Mouse (Mus musculus): ENCODE data around the gene Exoc3l2. TPM values are rescaled to one million over a fixed set of nuclear protein-coding genes. Genes with fewer than 3 reads are reported as not detected.

Gene Exoc3l2
- polyA plus RNA-seq, 1 experiment = not detected

DNA sequence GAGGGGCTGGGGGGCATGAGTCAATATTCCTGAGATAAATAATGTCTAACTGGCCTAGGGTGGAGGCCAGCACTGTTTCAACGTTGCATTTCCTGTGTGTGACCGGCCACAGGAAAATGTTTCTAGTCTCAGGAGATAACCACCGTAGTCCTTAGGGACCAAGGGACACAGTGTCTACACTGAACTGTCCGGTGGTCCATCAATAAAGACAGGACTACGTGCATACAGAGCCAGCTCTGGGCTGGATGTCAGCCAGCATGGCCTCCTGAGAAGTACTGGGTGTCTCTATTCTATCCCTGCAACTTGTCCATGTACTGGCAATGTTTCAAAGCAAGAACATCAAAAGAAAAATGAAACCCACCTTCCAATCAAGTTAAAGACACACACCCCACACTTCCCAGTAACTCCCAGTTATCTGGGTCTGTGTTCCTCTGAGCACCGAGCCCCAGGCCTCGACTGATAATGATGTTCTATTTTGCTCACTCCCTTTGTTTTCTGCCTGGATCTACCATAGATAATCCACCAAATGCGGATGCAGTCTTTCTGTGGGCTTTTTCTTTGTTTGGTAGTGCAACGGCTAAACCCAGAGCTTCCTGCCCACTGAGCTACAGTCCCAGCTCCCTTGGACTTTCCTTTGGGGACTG is 21.6 kb upstream of the Exoc3l2 start:
- H3ac ChIP-seq (ENCODE audit: control insufficient read depth, insufficient read length) = no peak overlapping the region
- H3K4me3 ChIP-seq = no peak overlapping the region
- H3K27me3 ChIP-seq (ENCODE audit: control insufficient read depth, insufficient read depth, insufficient read length) = no peaks in the 10 kb centered on the region
- no peak for TF ChIP-seq CEBPB (IDR thresholded peaks at IDR 0.05; ENCODE audit: insufficient read depth, poor library complexity, severe bottlenecking)
- no peak overlapping the region for H3K4me2 ChIP-seq (ENCODE audit: low read depth)
- H3K79me2 ChIP-seq (ENCODE audit: control insufficient read depth, insufficient read depth) = no peaks in the 10 kb centered on the region
- H3K36me3 ChIP-seq (ENCODE audit: control insufficient read depth, insufficient read depth) = peaks cover 11% of the 10 kb centered on the region

DNA sequence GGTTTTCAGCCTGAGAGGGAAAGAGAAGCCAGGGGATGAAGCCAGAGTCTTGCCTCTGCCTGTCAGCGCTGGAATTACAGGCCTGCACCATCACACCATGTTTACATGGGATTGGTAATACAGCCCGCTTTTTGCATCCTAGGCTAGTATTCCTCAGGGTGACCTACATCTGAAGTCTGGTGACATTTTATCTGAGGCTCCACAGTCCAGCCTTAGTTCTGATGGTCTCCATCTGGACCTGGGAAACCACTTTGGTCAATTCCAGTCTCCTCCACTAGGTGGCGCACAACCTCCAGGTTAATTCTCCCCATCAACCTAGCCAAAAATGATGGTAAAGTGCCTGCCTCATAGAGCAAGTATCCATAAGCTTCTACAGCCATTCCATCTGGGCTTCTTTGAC is 19.8 kb upstream of the Exoc3l2 start:
- H3K27me3 ChIP-seq (ENCODE audit: control insufficient read depth, insufficient read depth, insufficient read length) = no peaks in the 10 kb centered on the region
- no peak overlapping the region for H3ac ChIP-seq (ENCODE audit: control insufficient read depth, insufficient read length)
- H3K36me3 ChIP-seq (ENCODE audit: control insufficient read depth, insufficient read depth) = peaks cover 7% of the 10 kb centered on the region
- no peak overlapping the region for H3K4me3 ChIP-seq
- TF ChIP-seq E2F4 (IDR thresholded peaks at IDR 0.05; ENCODE audit: insufficient read depth) = no peak
- no peak overlapping the region for H3K4me2 ChIP-seq (ENCODE audit: low read depth)
- H3K79me2 ChIP-seq (ENCODE audit: control insufficient read depth, insufficient read depth) = no peaks in the 10 kb centered on the region

DNA sequence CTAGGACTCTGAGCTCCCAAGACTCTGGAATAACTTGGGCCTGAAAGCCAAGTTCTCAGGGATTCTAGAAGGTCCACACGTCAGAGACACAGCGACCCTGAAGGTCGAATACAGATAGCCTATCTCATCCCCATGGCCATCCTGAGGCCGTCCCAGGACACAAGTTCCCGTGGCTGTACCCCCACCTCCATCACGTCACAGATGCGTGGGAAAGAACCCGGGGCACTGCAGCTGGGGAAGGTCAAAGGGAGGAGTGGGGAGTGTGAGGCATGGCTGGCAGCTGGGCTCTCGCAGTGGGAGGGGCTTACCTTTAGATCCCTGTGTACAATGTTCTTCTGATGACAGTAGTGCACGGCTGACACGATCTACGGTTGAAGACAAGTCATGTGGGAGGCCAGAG is 18.3 kb upstream of the Exoc3l2 start:
- Histone ChIP-seq H3K27me3 (ENCODE audit: control insufficient read depth, insufficient read depth, insufficient read length) (no peaks in the 10 kb centered on the region), H3K79me2 (ENCODE audit: control insufficient read depth, insufficient read depth) (no peaks in the 10 kb centered on the region), H3ac (ENCODE audit: control insufficient read depth, insufficient read length) (no peak overlapping the region), H3K4me3 (no peak overlapping the region), H3K36me3 (ENCODE audit: control insufficient read depth, insufficient read depth) (peaks cover 7% of the 10 kb centered on the region), H3K4me2 (ENCODE audit: low read depth) (no peak overlapping the region)
- TF ChIP-seq E2F4 (IDR thresholded peaks at IDR 0.05; ENCODE audit: insufficient read depth) = no peak
- no peak for TF ChIP-seq POLR2A (IDR thresholded peaks at IDR 0.05; ENCODE audit: insufficient read length, low read depth)
- TF ChIP-seq REST (IDR thresholded peaks at IDR 0.05; ENCODE audit: insufficient read depth, insufficient read length) = no peak
- TF ChIP-seq MYOD1 (IDR thresholded peaks at IDR 0.05; ENCODE audit: control insufficient read depth in 1 of 3, insufficient read length in 2 of 3, low read depth in 2 of 3) = no peak
- no peak for TF ChIP-seq POLR2AphosphoS2 (IDR thresholded peaks at IDR 0.05; ENCODE audit: insufficient read length, low read depth)
- TF ChIP-seq USF1 (IDR thresholded peaks at IDR 0.05; ENCODE audit: low read depth) = no peak
- TF ChIP-seq MAX (IDR thresholded peaks at IDR 0.05; ENCODE audit: low read depth) = no peak

DNA sequence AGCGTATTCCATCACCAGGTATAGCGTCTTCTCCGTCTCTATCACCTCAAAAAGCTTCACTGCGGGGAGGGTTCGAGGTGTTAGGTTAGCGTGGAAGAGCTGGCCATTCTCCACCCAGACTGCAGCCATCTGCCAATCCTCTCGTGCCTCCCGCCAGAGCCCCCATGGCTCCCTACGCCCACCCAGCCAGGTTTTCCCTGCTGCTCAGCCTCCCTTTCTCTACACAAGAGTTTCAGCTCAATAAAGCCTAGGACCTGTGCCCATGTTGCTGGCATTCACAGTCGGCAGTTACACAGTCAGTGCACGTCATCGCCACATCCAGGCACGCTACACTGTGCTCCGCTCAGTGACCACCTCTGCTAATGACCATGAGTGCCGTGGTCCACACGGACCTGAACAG is 15.4 kb upstream of the Exoc3l2 start:
- TF ChIP-seq MYOD1 (IDR thresholded peaks at IDR 0.05; ENCODE audit: control insufficient read depth in 1 of 3, insufficient read length in 2 of 3, low read depth in 2 of 3) (no peak), CEBPB (IDR thresholded peaks at IDR 0.05; ENCODE audit: insufficient read depth, poor library complexity, severe bottlenecking) (no peak), REST (IDR thresholded peaks at IDR 0.05; ENCODE audit: insufficient read depth, insufficient read length) (no peak), E2F4 (IDR thresholded peaks at IDR 0.05; ENCODE audit: insufficient read depth) (no peak), POLR2A (IDR thresholded peaks at IDR 0.05; ENCODE audit: insufficient read length, low read depth) (no peak), MYOG (IDR thresholded peaks at IDR 0.05; ENCODE audit: control insufficient read depth in 1 of 3, insufficient read depth in 1 of 3, insufficient read length in 2 of 3, low read depth in 2 of 3) (no peak)
- no peak overlapping the region for H3ac ChIP-seq (ENCODE audit: control insufficient read depth, insufficient read length)
- no peaks in the 10 kb centered on the region for H3K27me3 ChIP-seq (ENCODE audit: control insufficient read depth, insufficient read depth, insufficient read length)
- no peaks in the 10 kb centered on the region for H3K79me2 ChIP-seq (ENCODE audit: control insufficient read depth, insufficient read depth)
- H3K4me2 ChIP-seq (ENCODE audit: low read depth) = no peak overlapping the region
- H3K36me3 ChIP-seq (ENCODE audit: control insufficient read depth, insufficient read depth) = no peaks in the 10 kb centered on the region
- H3K4me3 ChIP-seq = no peak overlapping the region

DNA sequence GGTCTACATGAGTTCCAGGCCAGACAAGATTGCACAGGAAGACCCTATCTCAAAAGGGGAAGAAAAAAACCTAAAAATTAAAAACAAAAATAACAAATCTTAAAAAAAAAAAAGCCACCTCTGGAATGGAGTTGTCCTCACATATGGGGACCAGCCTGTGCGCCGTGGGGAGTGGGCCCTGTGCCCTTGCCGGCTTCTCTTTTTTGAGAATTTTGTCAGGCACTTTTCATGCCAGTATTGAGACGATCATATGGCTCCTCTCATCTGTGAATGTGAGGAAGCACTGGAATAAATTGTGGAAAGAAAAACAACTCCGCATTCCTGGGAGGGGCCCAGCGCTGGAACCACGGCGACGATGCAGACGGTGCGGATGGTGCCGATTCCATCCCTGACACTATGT is 14.0 kb upstream of the Exoc3l2 start:
- H3ac ChIP-seq (ENCODE audit: control insufficient read depth, insufficient read length) = no peak overlapping the region
- H3K27me3 ChIP-seq (ENCODE audit: control insufficient read depth, insufficient read depth, insufficient read length) = no peaks in the 10 kb centered on the region
- no peaks in the 10 kb centered on the region for H3K36me3 ChIP-seq (ENCODE audit: control insufficient read depth, insufficient read depth)
- TF ChIP-seq TCF12 (IDR thresholded peaks at IDR 0.05; ENCODE audit: insufficient read depth, poor library complexity, severe bottlenecking) = no peak
- TF ChIP-seq MYOD1 (IDR thresholded peaks at IDR 0.05; ENCODE audit: control insufficient read depth in 1 of 3, insufficient read length in 2 of 3, low read depth in 2 of 3) = no peak
- TF ChIP-seq REST (IDR thresholded peaks at IDR 0.05; ENCODE audit: insufficient read depth, insufficient read length) = no peak
- TF ChIP-seq USF1 (IDR thresholded peaks at IDR 0.05; ENCODE audit: low read depth) = no peak
- TF ChIP-seq MYOG (IDR thresholded peaks at IDR 0.05; ENCODE audit: control insufficient read depth in 1 of 3, insufficient read depth in 1 of 3, insufficient read length in 2 of 3, low read depth in 2 of 3) = no peak
- TF ChIP-seq POLR2A (IDR thresholded peaks at IDR 0.05; ENCODE audit: insufficient read length, low read depth) = no peak
- no peaks in the 10 kb centered on the region for H3K79me2 ChIP-seq (ENCODE audit: control insufficient read depth, insufficient read depth)
- H3K4me3 ChIP-seq = no peak overlapping the region
- no peak overlapping the region for H3K4me2 ChIP-seq (ENCODE audit: low read depth)

DNA sequence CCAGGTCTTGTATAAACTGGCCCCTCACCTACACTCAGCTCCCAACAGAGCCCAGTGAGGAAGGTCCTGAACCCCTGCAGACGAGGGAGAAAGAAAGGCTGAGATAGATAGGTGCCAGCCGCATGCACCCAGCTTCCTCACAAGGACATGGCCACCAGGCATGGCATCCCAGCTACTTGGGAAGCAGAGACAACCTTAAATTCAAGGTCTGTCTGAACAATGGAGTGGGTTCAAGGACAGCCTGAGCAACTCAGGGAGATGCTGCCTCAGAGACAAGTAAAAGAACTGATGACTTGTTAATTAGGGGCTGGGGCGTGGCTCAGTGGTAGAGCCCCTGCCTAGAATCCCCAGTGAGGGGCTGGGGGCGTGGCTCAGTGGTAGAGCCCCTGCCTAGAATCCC is 7.9 kb upstream of the Exoc3l2 start:
- Histone ChIP-seq H3K36me3 (ENCODE audit: control insufficient read depth, insufficient read depth) (no peaks in the 10 kb centered on the region), H3K4me2 (ENCODE audit: low read depth) (no peak overlapping the region), H3K27me3 (ENCODE audit: control insufficient read depth, insufficient read depth, insufficient read length) (no peaks in the 10 kb centered on the region), H3K79me2 (ENCODE audit: control insufficient read depth, insufficient read depth) (peaks cover 20% of the 10 kb centered on the region), H3K4me3 (no peak overlapping the region), H3ac (ENCODE audit: control insufficient read depth, insufficient read length) (no peak overlapping the region)
- TF ChIP-seq MYOD1 (IDR thresholded peaks at IDR 0.05; ENCODE audit: control insufficient read depth in 1 of 3, insufficient read length in 2 of 3, low read depth in 2 of 3) = no peak
- TF ChIP-seq SRF (IDR thresholded peaks at IDR 0.05; ENCODE audit: control insufficient read depth, insufficient read length, low read depth) = no peak

Measured in myocyte (in vitro differentiated cells).